In the genomic region with DNA sequence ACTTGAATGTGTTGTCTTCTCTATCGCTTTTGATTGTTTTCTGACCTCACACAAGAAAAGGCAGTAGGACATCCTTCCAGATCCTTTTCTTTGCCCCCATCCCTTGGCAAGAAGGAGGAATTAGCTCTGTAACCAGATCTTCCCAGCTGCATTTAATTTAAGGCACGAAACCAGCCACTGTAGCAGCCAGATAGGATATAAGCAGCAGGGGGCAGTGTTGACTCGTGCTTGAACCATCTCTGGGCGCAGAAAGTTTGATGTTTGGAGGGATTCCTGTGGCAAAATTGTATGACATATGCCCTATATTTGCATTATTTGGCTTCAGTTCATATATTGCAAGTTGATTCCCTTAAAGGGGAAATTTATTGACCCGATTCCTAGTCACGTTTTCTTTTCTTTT, we compare ENCODE assay signal across 8 mouse cellular contexts. TPM values are rescaled to one million over a fixed set of nuclear protein-coding genes. Genes with fewer than 3 reads are reported as not detected.
DNase-seq lines count a peak whose midpoint lies in the region; ATAC-seq and TF ChIP-seq lines count a peak whose summit lies in the region.

No protein-coding gene starts in this region.

- H3K9ac ChIP-seq in MEL (ENCODE audit: control insufficient read depth, low read depth, low read length, poor library complexity, severe bottlenecking) = no peak overlapping the region
- H3K9ac ChIP-seq in hindbrain, embryonic 13.5 days = peak overlapping the region; percentile 91
- H3K9ac ChIP-seq in lung, embryonic 16.5 days (ENCODE audit: low read length) = peak overlapping the region; percentile 46; the same call in 1 of the 2 replicates

- 0% methylated on average over 6 of the region's 6 CpGs for WGBS in hindbrain, embryonic 13.5 days
- 1% methylated on average over 6 of the region's 6 CpGs for WGBS in lung, embryonic 16.5 days

- no peaks in the 10 kb centered on the region for H3K4me1 ChIP-seq in MEL (ENCODE audit: control insufficient read depth in 1 of 2, insufficient read depth in 2 of 2, low read length in 2 of 2)
- H3K4me1 ChIP-seq in hindbrain, embryonic 13.5 days (replicated peaks) = peaks cover 34% of the 10 kb centered on the region
- peaks cover 19% of the 10 kb centered on the region for H3K4me1 ChIP-seq in lung, embryonic 16.5 days (replicated peaks; ENCODE audit: control insufficient read depth, insufficient read depth, low read length)

- H3K79me2 ChIP-seq in MEL (ENCODE audit: control insufficient read depth, insufficient read depth, low read length, poor library complexity) = no peaks in the 10 kb centered on the region

- peak overlapping the region; percentile 92 for H3K4me2 ChIP-seq in hindbrain, embryonic 13.5 days
- peak overlapping the region; percentile 98 for H3K4me2 ChIP-seq in lung, embryonic 16.5 days (ENCODE audit: low read depth, low read length)

- ATAC-seq in hindbrain, embryonic 13.5 days (ENCODE audit: low FRiP score) = no peak
- ATAC-seq in lung, embryonic 16.5 days (ENCODE audit: low read depth) = peak; percentile 29; the same call in 1 of the 2 replicates

- H3K36me3 ChIP-seq in MEL (ENCODE audit: control insufficient read depth in 1 of 2, insufficient read depth in 2 of 2, low read length in 2 of 2) = no peaks in the 10 kb centered on the region
- H3K36me3 ChIP-seq in hindbrain, embryonic 13.5 days = peaks cover 11% of the 10 kb centered on the region
- peaks cover 1% of the 10 kb centered on the region for H3K36me3 ChIP-seq in lung, embryonic 16.5 days (ENCODE audit: control insufficient read depth, insufficient read depth, low read length)

- no peak overlapping the region for H3K4me3 ChIP-seq in MEL (ENCODE audit: control insufficient read depth in 1 of 2, insufficient read depth in 1 of 2, low read depth in 2 of 2, low read length in 2 of 2)
- peak overlapping the region; percentile 80 for H3K4me3 ChIP-seq in hindbrain, embryonic 13.5 days
- peak overlapping the region; percentile 77 for H3K4me3 ChIP-seq in lung, embryonic 16.5 days (ENCODE audit: low read length)

- H3K27me3 ChIP-seq in MEL (ENCODE audit: control insufficient read depth in 1 of 2, insufficient read depth in 2 of 2, low read length in 2 of 2) = no peaks in the 10 kb centered on the region
- H3K27me3 ChIP-seq in hindbrain, embryonic 13.5 days = no peaks in the 10 kb centered on the region
- H3K27me3 ChIP-seq in lung, embryonic 16.5 days (ENCODE audit: control insufficient read depth, insufficient read depth, low read depth, low read length) = peaks cover 6% of the 10 kb centered on the region

- TF ChIP-seq POLR2A in MEL (IDR thresholded peaks at IDR 0.05; ENCODE audit: control insufficient read depth in 1 of 2, insufficient read depth in 1 of 2, low read depth in 1 of 2, low read length in 2 of 2, poor library complexity in 1 of 2) = no peak

- no peak for TF ChIP-seq EP300 in MEL (IDR thresholded peaks at IDR 0.05; ENCODE audit: low read depth in 1 of 2, low read length in 2 of 2)

- H3K27ac ChIP-seq in MEL (ENCODE audit: control insufficient read depth, low read depth, low read length) = no peak overlapping the region
- H3K27ac ChIP-seq in hindbrain, embryonic 13.5 days = peak overlapping the region; percentile 76
- peak overlapping the region; percentile 59 for H3K27ac ChIP-seq in lung, embryonic 16.5 days (ENCODE audit: low read length)

- no peaks in the 10 kb centered on the region for H3K9me3 ChIP-seq in MEL (replicated peaks; ENCODE audit: insufficient read depth, low read length)
- H3K9me3 ChIP-seq in hindbrain, embryonic 13.5 days = no peaks in the 10 kb centered on the region
- no peaks in the 10 kb centered on the region for H3K9me3 ChIP-seq in lung, embryonic 16.5 days (ENCODE audit: control insufficient read depth, low read length)

- peak; percentile 4 for DNase-seq in MEL (ENCODE audit: low read depth, low spot score)
- DNase-seq in cerebellum, postnatal 10 days = peak; percentile 92 to 94
- peak; percentile 70 to 79 for DNase-seq in frontal cortex, postnatal 25 days (ENCODE audit: low spot score in 2 of 2)
- DNase-seq in layer of hippocampus, postnatal 10 days (ENCODE audit: low spot score in 2 of 2) = peak; percentile 87 to 91
- DNase-seq in ovary, postnatal 14 days (ENCODE audit: low spot score) = peak; percentile 79
- peak; percentile 73 for DNase-seq in thymus, postnatal 25 days

- peak; percentile 8 to 32 (median 16); a peak in 2 of 6 replicates for TF ChIP-seq CTCF in MEL (IDR thresholded peaks at IDR 0.05 in 2 of 3, conservative IDR thresholded peaks at IDR 0.05 in 1 of 3; ENCODE audit: control insufficient read depth in 1 of 3, insufficient read depth in 1 of 3, low read depth in 2 of 3, low read length in 3 of 3, poor library complexity in 1 of 3, severe bottlenecking in 1 of 3)

- TF ChIP-seq RAD21 in MEL (IDR thresholded peaks at IDR 0.05; ENCODE audit: low read depth, low read length) = peak; percentile 17

TF ChIP-seq in MEL, 35 proteins besides CTCF, POLR2A, EP300 and RAD21:
- TF ChIP-seq SMC3 (IDR thresholded peaks at IDR 0.05; ENCODE audit: low read depth, low read length) (peak; percentile 22; the same call in 1 of the 2 replicates), TCF12 (IDR thresholded peaks at IDR 0.05; ENCODE audit: low read depth, low read length) (no peak)

RNA-seq across cellular contexts. Expression of a gene that starts 2.5 kb away (rescaled TPM):
- total RNA-seq in MEL (2012; rRNA removed) = not detected in 2 replicates
- polyA plus RNA-seq in MEL (2012; ENCODE audit: insufficient read depth in 1 of 2, insufficient read length in 2 of 2, low read depth in 1 of 2, low replicate concordance in 2 of 2, missing spikeins in 1 of 2) = not detected
- 9.9 and 10.0 TPM in 2 replicates for polyA plus RNA-seq in hindbrain, embryonic 13.5 days (2015; fragmentation: Nextera tagmentation; extraction: Ambion mirVana)
- total RNA-seq in layer of hippocampus, postnatal 10 days (2021) = 10 to 100 TPM; 44.6 to 46.4 TPM
- polyA plus RNA-seq in lung, embryonic 16.5 days (2015; fragmentation: Nextera tagmentation; extraction: Ambion mirVana) = 4.6 and 4.7 TPM in 2 replicates

Comparison
In these comparisons a context has a peak if more than half of its experiments do, and no peak if none do; other contexts are left out.
1. DNase-seq: peak in every context shown above with its lines; median percentile 93 in cerebellum, postnatal 10 days; 89 in layer of hippocampus, postnatal 10 days; 79 in ovary, postnatal 14 days; 74 in frontal cortex, postnatal 25 days; 73 in thymus, postnatal 25 days; 4 in MEL.
2. H3K4me3 ChIP-seq: peak in hindbrain, embryonic 13.5 days (single experiment) and lung, embryonic 16.5 days (single experiment); none in MEL (0 of 2).